Mouse (Mus musculus) midbrain, postnatal 0 days (tissue): ENCODE measurements around the gene Slpi. TPM values are rescaled to one million over a fixed set of nuclear protein-coding genes. Genes with fewer than 3 reads are reported as not detected.

Experiments used
- ATAC-seq: fragments of 200-750 bp; cut with Nextera tagmentation; 2 replicates; pipeline ENCODE4 v1.8.0; 2017; ENCODE audit warnings: moderate number of reproducible peaks, mild to moderate bottlenecking, moderate TSS enrichment, moderate library complexity; ENCODE audit not compliant: low FRiP score
- DNase-seq: peaks from one replicate; pipeline ENCODE4 v3.0.0-alpha.2; 2015; ENCODE audit warnings: low spot score
- H3K27ac ChIP-seq: fragments of 300-500 bp; sonication (generic); 2 replicates; pipeline ENCODE4 v1.5.1; 2014; ENCODE audit warnings: low read depth, mild to moderate bottlenecking, low read length, mixed read lengths
- H3K27me3 ChIP-seq: fragments of 300-500 bp; sonication (generic); 2 replicates; pipeline ENCODE4 v1.6.1; 2014; ENCODE audit warnings: low read length, control low read depth, mixed read lengths; ENCODE audit not compliant: insufficient read depth
- H3K36me3 ChIP-seq: fragments of 300-500 bp; sonication (generic); 2 replicates; pipeline ENCODE4 v1.6.1; 2014; ENCODE audit warnings: low read length, control low read depth, mixed read lengths; ENCODE audit not compliant: insufficient read depth
- H3K4me1 ChIP-seq: fragments of 300-500 bp; sonication (generic); 2 replicates; pipeline ENCODE4 v1.6.1; 2014; ENCODE audit warnings: mild to moderate bottlenecking, control low read depth, antibody characterized with exemption, low read length, mixed read lengths; ENCODE audit not compliant: insufficient read depth
- H3K4me2 ChIP-seq: fragments of 300-500 bp; sonication (generic); 2 replicates; pipeline ENCODE4 v1.6.1; 2014; ENCODE audit warnings: low read depth, mild to moderate bottlenecking, low read length, mixed read lengths; ENCODE audit not compliant: poor library complexity, severe bottlenecking
- H3K4me3 ChIP-seq: fragments of 300-500 bp; sonication (generic); 2 replicates; pipeline ENCODE4 v1.5.1; 2014; ENCODE audit warnings: low read depth, mild to moderate bottlenecking, low read length, moderate library complexity
- H3K9ac ChIP-seq: fragments of 300-500 bp; sonication (generic); replicated peaks from 2 replicates; pipeline ENCODE4 v1.6.1; 2014; ENCODE audit warnings: mild to moderate bottlenecking, low read length, moderate library complexity, mixed read lengths; ENCODE audit not compliant: poor library complexity, severe bottlenecking
- H3K9me3 ChIP-seq: fragments of 300-500 bp; sonication (generic); 2 replicates; pipeline ENCODE4 v1.6.1; 2016; ENCODE audit warnings: low read length, control low read depth
- CTCF ChIP-seq: IDR thresholded peaks from 2 replicates; pipeline ENCODE4 v1.5.1; 2016; ENCODE audit warnings: antibody characterized with exemption, mild to moderate bottlenecking
- WGBS: fragments of 180-500 bp; shearing (Covaris S2); extraction: QIAGEN DNeasy Blood & Tissue Kit; methylation state at CpG from one replicate; pipeline ENCODE4 v1.1.7; 2014; 5-methylcytosine and 5-hydroxymethylcytosine counted together
- polyA plus RNA-seq: library from polyadenylated mRNA; unstranded; fragments of >200 nt; fragmentation: Nextera tagmentation; extraction: Ambion mirVana; gene quantifications from 2 replicates; pipeline ENCODE4 v1.2.1, GENCODE M21; 2015
- total RNA-seq: library from RNA; depleted of rRNA; stranded (reverse); fragments of >200 nt; gene quantifications from 2 replicates; pipeline ENCODE4 v1.2.3, GENCODE M21; 2014

Slpi gene
- total and polyA plus RNA-seq, 2 experiments from 2014 or later = 0.36 TPM; not detected in 1

GRCm38 (mm10) chr2:164424406-164424805 is 35.5 kb upstream of the Slpi start:
- H3K4me2 ChIP-seq = no peak overlapping the region
- DNase-seq (no peak), ATAC-seq (no peak)
- H3K36me3 ChIP-seq = no peaks in the 10 kb centered on the region
- no peak overlapping the region for H3K4me3 ChIP-seq
- no peaks in the 10 kb centered on the region for H3K9me3 ChIP-seq
- 87% methylated on average over 8 of the region's 8 CpGs for WGBS
- no peak overlapping the region for H3K9ac ChIP-seq
- TF ChIP-seq CTCF = no peak
- H3K4me1 ChIP-seq = no peaks in the 10 kb centered on the region
- H3K27ac ChIP-seq = no peak overlapping the region
- H3K27me3 ChIP-seq = no peaks in the 10 kb centered on the region

GRCm38 (mm10) chr2:164423464-164423863 is 34.6 kb upstream of the Slpi start:
- WGBS = 90% methylated on average over 11 of the region's 11 CpGs
- H3K4me1 ChIP-seq = no peaks in the 10 kb centered on the region
- no peaks in the 10 kb centered on the region for H3K27me3 ChIP-seq
- ATAC-seq (no peak), DNase-seq (no peak)
- H3K9me3 ChIP-seq = no peaks in the 10 kb centered on the region
- no peak overlapping the region for H3K4me3 ChIP-seq
- H3K27ac ChIP-seq = no peak overlapping the region
- TF ChIP-seq CTCF = no peak
- no peaks in the 10 kb centered on the region for H3K36me3 ChIP-seq
- no peak overlapping the region for H3K4me2 ChIP-seq
- H3K9ac ChIP-seq = no peak overlapping the region

GRCm38 (mm10) chr2:164422675-164423393 is 33.9 kb upstream of the Slpi start:
- 92% methylated on average over 15 of the region's 15 CpGs for WGBS
- ATAC-seq = no peak

GRCm38 (mm10) chr2:164421979-164422378 is 33.1 kb upstream of the Slpi start:
- H3K27me3 ChIP-seq = no peaks in the 10 kb centered on the region
- no peak for TF ChIP-seq CTCF
- ATAC-seq (no peak), DNase-seq (no peak)
- no peaks in the 10 kb centered on the region for H3K9me3 ChIP-seq
- no peaks in the 10 kb centered on the region for H3K4me1 ChIP-seq
- H3K9ac ChIP-seq = no peak overlapping the region
- 84% methylated on average over 8 of the region's 8 CpGs for WGBS
- H3K27ac ChIP-seq = no peak overlapping the region
- H3K4me2 ChIP-seq = no peak overlapping the region
- H3K36me3 ChIP-seq = no peaks in the 10 kb centered on the region
- H3K4me3 ChIP-seq = no peak overlapping the region

More at GRCm38 (mm10) chr2:164422675-164423393, 33.9 kb upstream of the Slpi start:
- Histone ChIP-seq H3K9ac (no peak overlapping the region), H3K4me1 (no peaks in the 10 kb centered on the region), H3K9me3 (no peaks in the 10 kb centered on the region), H3K4me3 (no peak overlapping the region), H3K4me2 (no peak overlapping the region), H3K27ac (no peak overlapping the region), H3K36me3 (no peaks in the 10 kb centered on the region), H3K27me3 (no peaks in the 10 kb centered on the region)
- no peak for TF ChIP-seq CTCF
- DNase-seq = no peak

GRCm38 (mm10) chr2:164421306-164421705 is 32.4 kb upstream of the Slpi start:
- no peak for DNase-seq
- Histone ChIP-seq H3K4me1 (no peaks in the 10 kb centered on the region), H3K4me3 (no peak overlapping the region), H3K9me3 (no peaks in the 10 kb centered on the region), H3K4me2 (no peak overlapping the region), H3K36me3 (no peaks in the 10 kb centered on the region), H3K27ac (no peak overlapping the region), H3K9ac (no peak overlapping the region), H3K27me3 (no peaks in the 10 kb centered on the region)
- 92% methylated on average over 7 of the region's 7 CpGs for WGBS
- no peak for ATAC-seq
- TF ChIP-seq CTCF = no peak

- Histone ChIP-seq H3K36me3 (no peaks in the 10 kb centered on the region), H3K4me3 (no peak overlapping the region), H3K27me3 (peaks cover 6% of the 10 kb centered on the region; the same call in 1 of the 2 replicates), H3K9ac (no peak overlapping the region), H3K4me2 (no peak overlapping the region), H3K4me1 (no peaks in the 10 kb centered on the region), H3K27ac (no peak overlapping the region), H3K9me3 (no peaks in the 10 kb centered on the region)
- ATAC-seq (no peak), DNase-seq (no peak)
- 15% methylated on average over 3 of the region's 3 CpGs for WGBS
- TF ChIP-seq CTCF = no peak
These were observed 30.6 kb upstream of the Slpi start for GRCm38 (mm10) chr2:164419489-164419888.
